Mouse (Mus musculus) intestine, embryonic 14.5 days (tissue): ENCODE measurements around the gene Lipt1. TPM values are rescaled to one million over a fixed set of nuclear protein-coding genes. Genes with fewer than 3 reads are reported as not detected.

ENCODE experiments used
- ATAC-seq: fragments of 200-750 bp; cut with Nextera tagmentation; replicated peaks from 2 replicates; pipeline ENCODE4 v1.8.0; 2017; ENCODE audit warnings: low read depth, moderate number of reproducible peaks, moderate TSS enrichment, moderate library complexity; ENCODE audit not compliant: low FRiP score, low TSS enrichment
- DNase-seq: peaks from one replicate; pipeline ENCODE4 v3.0.0-alpha.2; 2018; ENCODE audit warnings: low spot score
- H3K27ac ChIP-seq: fragments of 300-500 bp; sonication (generic); 2 replicates; pipeline ENCODE4 v1.5.1; 2014; ENCODE audit warnings: low read depth, mild to moderate bottlenecking, control low read depth
- H3K27me3 ChIP-seq: fragments of 300-500 bp; sonication (generic); replicated peaks from 2 replicates; pipeline ENCODE4 v1.6.1; 2014; ENCODE audit warnings: low read length, control low read depth; ENCODE audit not compliant: control insufficient read depth, insufficient read depth
- H3K36me3 ChIP-seq: fragments of 300-500 bp; sonication (generic); 2 replicates; pipeline ENCODE4 v1.6.1; 2014; ENCODE audit warnings: low read length, control low read depth; ENCODE audit not compliant: control insufficient read depth, insufficient read depth
- H3K4me1 ChIP-seq: fragments of 300-500 bp; sonication (generic); replicated peaks from 2 replicates; pipeline ENCODE4 v1.6.1; 2014; ENCODE audit warnings: low read length, control low read depth, mixed read lengths; ENCODE audit not compliant: control insufficient read depth, insufficient read depth
- H3K4me2 ChIP-seq: fragments of 300-500 bp; sonication (generic); 2 replicates; pipeline ENCODE4 v1.6.1; 2014; ENCODE audit warnings: low read length
- H3K4me3 ChIP-seq: fragments of 300-500 bp; sonication (generic); 2 replicates; pipeline ENCODE4 v1.5.1; 2014; ENCODE audit warnings: low read depth, low read length, control low read depth, mixed read lengths
- H3K9ac ChIP-seq: fragments of 300-500 bp; sonication (generic); 2 replicates; pipeline ENCODE4 v1.6.1; 2014; ENCODE audit warnings: mild to moderate bottlenecking, low read length
- H3K9me3 ChIP-seq: fragments of 300-500 bp; sonication (generic); 2 replicates; pipeline ENCODE4 v1.6.1; 2016; ENCODE audit warnings: low read length, control low read depth; ENCODE audit not compliant: control insufficient read depth
- WGBS: fragments of 180-500 bp; shearing (Covaris S2); extraction: QIAGEN DNeasy Blood & Tissue Kit; methylation state at CpG from one replicate; pipeline ENCODE4 v1.1.7; 2014; 5-methylcytosine and 5-hydroxymethylcytosine counted together
- polyA plus RNA-seq: library from polyadenylated mRNA; unstranded; fragments of >200 nt; fragmentation: Nextera tagmentation; extraction: Ambion mirVana; gene quantifications from 2 replicates; pipeline ENCODE4 v1.2.1, GENCODE M21; 2014

Gene Lipt1
- polyA plus RNA-seq, 1 experiment from 2014 or later: 9.6 TPM

- WGBS: 72% methylated on average over 10 of the region's 10 CpGs
Measured at GRCm38 (mm10) chr1:37867684-37868322, 3.7 kb upstream of the Lipt1 start.

GRCm38 (mm10) chr1:37868640-37869039 lies 2.9 kb upstream of the Lipt1 start:
- Histone ChIP-seq H3K4me3 (no peak overlapping the region), H3K27ac (no peak overlapping the region), H3K9me3 (no peaks in the 10 kb centered on the region), H3K4me1 (peaks cover 5% of the 10 kb centered on the region; the same call in 1 of the 2 replicates), H3K36me3 (no peaks in the 10 kb centered on the region), H3K27me3 (no peaks in the 10 kb centered on the region), H3K4me2 (no peak overlapping the region), H3K9ac (no peak overlapping the region)
- WGBS: 66% methylated on average over 10 of the region's 10 CpGs
- ATAC-seq: no peak
- no peak for DNase-seq

More at GRCm38 (mm10) chr1:37867684-37868322, 3.7 kb upstream of the Lipt1 start:
- H3K9me3 ChIP-seq: no peaks in the 10 kb centered on the region
- no peak overlapping the region for H3K4me3 ChIP-seq
- no peak for DNase-seq
- no peak overlapping the region for H3K4me2 ChIP-seq
- H3K27ac ChIP-seq: no peak overlapping the region
- peaks cover 2% of the 10 kb centered on the region; the same call in 1 of the 2 replicates for H3K4me1 ChIP-seq
- no peaks in the 10 kb centered on the region for H3K36me3 ChIP-seq
- ATAC-seq: no peak
- H3K27me3 ChIP-seq: no peaks in the 10 kb centered on the region
- no peak overlapping the region for H3K9ac ChIP-seq

GRCm38 (mm10) chr1:37869362-37869761 lies 2.2 kb upstream of the Lipt1 start:
- no peaks in the 10 kb centered on the region for H3K9me3 ChIP-seq
- no peak overlapping the region for H3K4me2 ChIP-seq
- no peaks in the 10 kb centered on the region for H3K36me3 ChIP-seq
- no peak for ATAC-seq
- no peak overlapping the region for H3K9ac ChIP-seq
- 70% methylated on average over 2 of the region's 2 CpGs for WGBS
- no peak overlapping the region for H3K4me3 ChIP-seq
- peaks cover 5% of the 10 kb centered on the region; the same call in 1 of the 2 replicates for H3K4me1 ChIP-seq
- H3K27me3 ChIP-seq: no peaks in the 10 kb centered on the region
- no peak overlapping the region for H3K27ac ChIP-seq
- no peak for DNase-seq

GRCm38 (mm10) chr1:37872131-37873067 lies 861 bp downstream of the Lipt1 start:
- 5% methylated on average over 33 of the region's 33 CpGs for WGBS
- DNase-seq (peak; percentile 88), ATAC-seq (peak; percentile 92)
- Histone ChIP-seq H3K9me3 (peaks cover 7% of the 10 kb centered on the region; the same call in 1 of the 2 replicates), H3K9ac (peak overlapping the region; percentile 39), H3K4me1 (peaks cover 5% of the 10 kb centered on the region; the same call in 1 of the 2 replicates), H3K4me2 (peak overlapping the region; percentile 64), H3K27me3 (no peaks in the 10 kb centered on the region), H3K27ac (peak overlapping the region; percentile 49; the same call in 1 of the 2 replicates), H3K36me3 (peaks cover 24% of the 10 kb centered on the region), H3K4me3 (peak overlapping the region; percentile 56)

GRCm38 (mm10) chr1:37873157-37873556 lies 1.6 kb downstream of the Lipt1 start:
- no peak for DNase-seq
- peaks cover 5% of the 10 kb centered on the region; the same call in 1 of the 2 replicates for H3K4me1 ChIP-seq
- H3K27me3 ChIP-seq: no peaks in the 10 kb centered on the region
- no peak overlapping the region for H3K27ac ChIP-seq
- H3K9ac ChIP-seq: no peak overlapping the region
- peak overlapping the region; percentile 56; the same call in 1 of the 2 replicates for H3K4me3 ChIP-seq
- WGBS: 82% methylated on average over 4 of the region's 4 CpGs
- H3K4me2 ChIP-seq: peak overlapping the region; percentile 64
- peaks cover 31% of the 10 kb centered on the region for H3K36me3 ChIP-seq
- H3K9me3 ChIP-seq: peaks cover 7% of the 10 kb centered on the region; the same call in 1 of the 2 replicates
- no peak for ATAC-seq

GRCm38 (mm10) chr1:37877736-37878460 lies 6.4 kb downstream of the Lipt1 start:
- Histone ChIP-seq H3K4me2 (no peak overlapping the region), H3K4me1 (0 out of 2 replicates have a peak, but pooled peaks cover 2% of the 10 kb centered on the region), H3K27ac (no peak overlapping the region), H3K9ac (no peak overlapping the region), H3K36me3 (peaks cover 72% of the 10 kb centered on the region), H3K27me3 (no peaks in the 10 kb centered on the region), H3K4me3 (no peak overlapping the region), H3K9me3 (peaks cover 7% of the 10 kb centered on the region; the same call in 1 of the 2 replicates)
- ATAC-seq (no peak), DNase-seq (no peak)
- WGBS: 94% methylated on average over 13 of the region's 13 CpGs

GRCm38 (mm10) chr1:37883411-37883810 lies 11.9 kb downstream of the Lipt1 start:
- no peak overlapping the region for H3K4me2 ChIP-seq
- no peaks in the 10 kb centered on the region for H3K27me3 ChIP-seq
- peaks cover 51% of the 10 kb centered on the region for H3K36me3 ChIP-seq
- no peak overlapping the region for H3K27ac ChIP-seq
- no peak for ATAC-seq
- no peak for DNase-seq
- 93% methylated on average over 4 of the region's 4 CpGs for WGBS
- no peak overlapping the region for H3K4me3 ChIP-seq
- no peaks in the 10 kb centered on the region for H3K4me1 ChIP-seq
- no peaks in the 10 kb centered on the region for H3K9me3 ChIP-seq
- no peak overlapping the region for H3K9ac ChIP-seq

- Histone ChIP-seq H3K27me3 (no peaks in the 10 kb centered on the region), H3K36me3 (peaks cover 40% of the 10 kb centered on the region), H3K4me1 (peaks cover 5% of the 10 kb centered on the region; the same call in 1 of the 2 replicates), H3K4me2 (no peak overlapping the region), H3K27ac (no peak overlapping the region), H3K9me3 (no peaks in the 10 kb centered on the region), H3K9ac (no peak overlapping the region), H3K4me3 (no peak overlapping the region)
- ATAC-seq (no peak), DNase-seq (no peak)
- WGBS: 71% methylated on average over 4 of the region's 4 CpGs
Measured at GRCm38 (mm10) chr1:37884451-37884850, 12.9 kb downstream of the Lipt1 start.
